Mouse (Mus musculus) gastrocnemius, adult 18-20 months (tissue): ENCODE measurements around the gene Vwa1. TPM values are rescaled to one million over a fixed set of nuclear protein-coding genes. Genes with fewer than 3 reads are reported as not detected.
"Not testable (repeated sequence)": the region's sequence is repeated elsewhere in the genome, so short reads cannot be mapped to it uniquely, and the experiment has no call there.

Experiments
- DNase-seq: peaks from one replicate; pipeline ENCODE4 v3.0.0; 2021; ENCODE audit warnings: low spot score
- microRNA-seq: library from miRNA; unstranded; fragments of <30 nt; microRNA quantifications from one replicate; pipeline ENCODE4 v1.2.0, GENCODE M21; 2021
- total RNA-seq, 2 experiments: library from RNA; stranded (reverse); gene quantifications; 2 replicates each; pipeline ENCODE4 v1.2.3; 2021

Vwa1 gene
- total RNA-seq, 2 experiments from 2014 or later, result 5.3 to 9.7 TPM

DNA sequence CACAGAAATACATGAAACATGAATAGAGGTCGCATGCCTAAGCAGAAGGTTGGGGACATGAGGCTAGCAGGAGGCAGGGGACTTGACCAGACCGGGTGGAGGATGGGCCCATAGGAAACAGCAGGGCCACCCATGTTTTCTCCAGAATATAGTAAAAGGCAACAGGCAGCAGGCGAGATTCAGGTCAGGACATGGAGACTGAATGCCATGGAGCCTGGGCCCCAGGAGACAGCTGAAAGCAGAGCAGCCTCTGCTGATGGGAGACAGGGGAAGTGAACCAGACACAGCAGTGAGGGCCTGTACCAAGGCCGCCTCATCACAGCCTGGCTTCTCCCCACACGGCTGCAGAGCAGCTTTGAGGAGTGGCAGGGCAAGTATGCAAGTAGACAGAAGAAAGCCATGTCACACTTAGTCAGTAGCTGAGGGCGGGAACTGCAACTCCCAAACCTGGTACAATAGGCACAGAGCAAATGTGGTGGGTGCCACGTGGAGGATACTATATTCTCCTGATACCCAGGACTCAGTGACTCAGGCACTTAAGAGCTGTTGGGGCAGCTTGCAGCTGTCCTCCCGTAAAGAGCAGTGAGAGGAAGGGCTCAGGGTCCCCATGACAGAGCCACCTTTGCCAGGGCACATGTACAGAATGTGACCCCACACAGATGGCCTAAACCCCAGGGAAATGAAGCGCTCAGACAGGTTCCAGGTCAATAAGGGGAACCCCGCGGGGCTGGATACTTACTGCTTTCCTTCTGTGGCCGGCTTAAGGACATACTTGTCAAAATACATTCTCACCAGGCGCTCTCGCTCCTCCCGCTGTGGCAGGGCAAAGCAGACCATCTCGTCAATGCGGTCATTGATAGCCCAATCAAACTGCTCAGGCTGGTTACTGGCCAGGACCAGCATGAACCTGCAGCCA, 27.7 kb downstream of the Vwa1 start:
- no peak for DNase-seq

GRCm38 (mm10) chr4:155746036-155746548, 28.4 kb downstream of the Vwa1 start:
- DNase-seq, result no peak

- DNase-seq, result no peak
Measured at GRCm38 (mm10) chr4:155745136-155745535, 29.4 kb downstream of the Vwa1 start.

- no peak for DNase-seq
Measured at GRCm38 (mm10) chr4:155744474-155744873, 30.0 kb downstream of the Vwa1 start.

DNA sequence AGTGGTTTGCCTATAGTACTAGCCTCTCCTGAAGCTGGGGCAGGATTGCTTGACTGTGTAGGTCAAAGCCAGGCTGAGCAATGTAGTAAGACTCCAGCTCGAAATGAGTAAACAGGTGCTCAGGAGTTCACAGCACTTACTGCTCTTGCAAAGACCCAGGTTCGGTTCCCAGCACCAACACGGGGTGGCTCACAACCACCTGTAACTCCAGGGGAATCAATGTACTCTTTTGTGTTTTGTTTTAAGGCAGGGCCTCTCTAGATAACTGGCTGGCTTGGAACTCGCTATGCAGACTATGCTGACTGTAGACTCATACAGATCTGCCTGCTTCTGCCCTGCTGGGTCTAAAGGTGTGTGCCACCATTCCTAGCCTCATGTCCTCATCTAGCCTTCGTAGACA, 31.8 kb downstream of the Vwa1 start:
- DNase-seq, result no peak

DNA sequence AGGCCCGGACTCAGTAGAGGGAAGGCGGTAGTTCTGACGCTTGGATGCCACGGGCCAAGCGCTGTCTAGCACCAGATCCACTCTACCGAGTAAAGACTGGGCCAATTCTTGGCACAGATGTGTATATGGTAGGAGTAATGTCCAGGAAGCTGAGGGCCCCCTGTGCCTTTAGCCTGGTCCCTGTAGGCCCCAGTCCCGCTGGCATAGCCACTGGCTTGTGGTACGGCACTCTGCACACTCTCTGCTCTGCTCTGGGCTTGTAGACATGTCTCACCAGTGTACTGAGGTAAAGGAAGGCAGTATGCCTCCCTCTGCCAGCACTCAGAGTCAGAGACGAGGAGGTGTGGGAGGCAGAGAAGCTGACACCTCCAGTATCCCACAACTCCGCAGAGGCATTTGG, 33.8 kb downstream of the Vwa1 start:
- DNase-seq, result not testable (repeated sequence)

DNA sequence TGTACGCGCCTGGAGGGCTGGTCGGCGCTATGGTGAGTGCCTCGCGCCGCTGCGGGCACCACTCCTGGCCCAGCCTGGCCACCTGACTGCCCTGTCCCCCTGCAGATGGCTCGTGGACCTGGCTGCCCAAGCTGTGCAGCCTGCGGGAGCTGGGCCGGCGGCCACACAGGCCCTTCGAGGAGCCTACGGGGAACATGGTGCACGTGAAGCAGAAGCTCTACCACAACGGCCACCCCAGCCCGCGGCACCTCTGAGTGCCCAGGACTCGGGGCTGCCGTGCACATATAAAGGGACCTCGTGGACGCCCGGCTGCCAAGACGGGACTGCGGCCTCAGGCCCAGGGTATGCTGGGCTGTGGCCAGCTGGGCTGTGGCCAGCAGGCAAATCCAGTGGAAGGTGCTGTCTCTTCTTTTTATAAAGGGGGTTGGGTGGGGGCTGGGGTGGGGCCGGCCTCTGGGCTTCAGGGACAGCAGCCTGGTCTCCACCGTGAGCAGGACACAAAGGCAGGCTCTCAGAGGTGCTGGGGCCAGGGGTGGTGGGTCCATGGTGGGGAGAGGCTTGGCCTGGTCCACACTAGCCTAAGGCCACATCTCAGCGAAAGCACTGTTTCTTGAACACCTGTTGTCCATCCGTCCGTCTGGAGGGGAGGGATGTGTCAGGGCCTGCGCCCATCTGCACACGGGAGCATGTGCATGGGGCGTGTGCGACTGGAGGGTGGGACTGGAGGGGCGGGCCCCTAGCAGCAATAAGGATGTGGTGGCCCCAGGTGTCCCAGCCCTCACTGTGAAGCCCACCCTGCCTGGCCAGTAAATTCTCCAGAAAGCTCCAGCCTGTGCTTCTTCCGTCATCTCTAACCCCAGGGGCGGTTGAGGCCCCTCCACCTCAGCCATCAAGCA, 34.5 kb downstream of the Vwa1 start:
- DNase-seq, result no peak

GRCm38 (mm10) chr4:155739152-155739551, 35.3 kb downstream of the Vwa1 start:
- no peak for DNase-seq

DNA sequence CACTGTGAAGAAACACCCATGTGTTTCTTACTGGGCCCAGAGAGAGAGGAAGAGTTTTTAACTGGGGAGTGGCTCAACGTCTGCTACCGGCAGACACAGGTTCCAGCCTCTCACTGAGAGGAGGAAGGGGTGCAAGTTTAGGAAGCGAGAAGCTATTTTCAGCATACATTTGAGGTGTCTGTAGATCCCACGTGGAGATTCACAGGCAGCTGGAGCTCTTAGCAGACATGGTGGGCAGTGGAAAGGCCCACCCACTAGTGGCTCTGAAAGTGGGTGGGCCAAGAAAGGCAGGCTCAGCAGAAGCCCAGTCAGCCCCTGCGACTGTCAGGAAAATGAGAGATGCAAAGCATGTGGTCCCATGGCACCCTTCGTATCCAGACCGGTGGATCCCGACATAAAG, 36.2 kb downstream of the Vwa1 start:
- no peak for DNase-seq

- DNase-seq, result no peak
Measured at GRCm38 (mm10) chr4:155736421-155736820, 38.1 kb downstream of the Vwa1 start.

DNA sequence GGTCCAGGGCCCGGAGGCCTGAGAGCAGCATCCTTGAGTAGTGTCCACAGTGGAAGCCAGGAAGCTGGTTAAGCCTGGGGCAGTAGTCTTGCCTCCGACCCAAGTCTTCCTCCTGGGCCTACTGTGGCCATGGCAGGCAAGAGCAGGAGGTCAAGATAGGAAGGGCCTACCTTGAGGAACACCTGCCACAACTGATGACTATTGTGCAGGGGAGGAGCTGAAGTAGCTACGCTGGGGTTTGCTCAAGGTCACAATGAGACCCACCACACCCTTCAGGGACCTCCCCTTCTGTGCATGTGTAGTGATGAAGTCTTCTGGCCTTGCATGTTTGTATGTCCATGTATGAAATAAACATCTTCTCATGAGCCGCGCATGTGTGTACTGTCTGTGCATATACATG, 38.7 kb downstream of the Vwa1 start:
- DNase-seq, result no peak

DNA sequence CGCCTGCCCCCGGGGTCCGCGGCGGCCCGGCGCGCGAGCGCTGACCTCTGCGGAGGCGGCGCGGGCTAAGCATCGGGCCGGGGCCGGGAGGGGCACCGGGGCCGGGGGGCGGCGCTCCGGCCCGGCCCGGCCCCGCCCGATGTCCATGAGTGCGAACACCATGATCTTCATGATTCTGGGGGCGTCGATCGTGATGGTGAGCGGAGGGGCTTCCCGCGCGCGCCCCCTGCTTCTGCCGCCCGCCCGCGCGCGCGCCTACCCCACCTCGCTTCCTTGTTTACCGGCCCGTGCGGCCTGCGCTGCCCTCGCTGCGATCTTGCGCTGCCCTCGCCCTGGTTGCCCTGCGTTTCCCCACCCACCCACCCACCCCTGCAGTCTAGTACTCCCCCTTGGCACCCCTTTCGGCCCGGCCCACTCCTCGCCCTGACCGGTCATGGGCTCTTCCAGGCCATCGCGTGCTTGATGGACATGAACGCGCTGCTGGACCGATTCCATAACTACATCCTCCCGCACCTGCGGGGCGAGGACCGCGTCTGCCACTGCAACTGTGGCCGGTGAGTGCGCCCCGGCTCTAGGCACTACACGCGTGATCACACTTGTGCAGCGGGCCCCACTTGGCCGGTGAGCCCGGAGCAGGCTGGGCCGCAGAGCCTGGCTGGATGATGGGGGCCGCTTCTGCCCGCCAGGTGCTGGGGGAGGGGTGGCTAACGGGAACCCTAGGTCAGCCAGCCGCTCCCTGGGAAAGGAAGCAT, 39.4 kb downstream of the Vwa1 start:
- DNase-seq, result peak; percentile 22

DNA sequence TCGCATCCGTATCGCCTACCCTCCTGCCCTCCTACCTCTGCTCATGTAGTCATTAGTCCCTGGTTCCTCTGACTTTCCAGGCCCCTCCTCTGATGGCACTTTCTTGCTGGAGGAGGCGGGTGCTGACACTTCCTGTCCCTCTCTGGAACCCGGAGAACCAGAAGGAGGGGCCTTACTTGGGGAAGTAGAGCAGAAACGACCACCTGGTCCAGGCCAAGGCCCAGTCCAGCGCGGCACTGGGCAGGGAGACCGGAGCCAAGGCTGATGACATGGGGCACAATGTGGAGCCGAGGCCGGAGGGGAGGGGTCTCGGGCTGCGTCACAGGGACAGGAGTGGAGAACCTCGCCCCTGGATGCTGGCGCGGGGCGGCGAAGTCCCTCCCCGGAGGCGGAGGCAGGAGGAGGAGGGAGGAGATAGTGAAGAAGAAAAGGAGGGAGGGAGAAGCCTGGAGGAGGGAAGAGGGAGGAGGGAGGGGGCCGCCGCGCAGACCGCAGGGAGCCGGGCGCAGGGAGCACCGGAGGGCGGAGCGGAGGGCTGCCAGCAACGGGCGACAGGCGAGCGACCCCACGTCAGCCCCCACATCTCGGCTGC, 40.1 kb downstream of the Vwa1 start, which contains the start of gene Tmem240:
TSS of gene Tmem240 (plus strand) at position 451 of the 592 bp plus-strand sequence.
- DNase-seq, result peak; percentile 88

DNA sequence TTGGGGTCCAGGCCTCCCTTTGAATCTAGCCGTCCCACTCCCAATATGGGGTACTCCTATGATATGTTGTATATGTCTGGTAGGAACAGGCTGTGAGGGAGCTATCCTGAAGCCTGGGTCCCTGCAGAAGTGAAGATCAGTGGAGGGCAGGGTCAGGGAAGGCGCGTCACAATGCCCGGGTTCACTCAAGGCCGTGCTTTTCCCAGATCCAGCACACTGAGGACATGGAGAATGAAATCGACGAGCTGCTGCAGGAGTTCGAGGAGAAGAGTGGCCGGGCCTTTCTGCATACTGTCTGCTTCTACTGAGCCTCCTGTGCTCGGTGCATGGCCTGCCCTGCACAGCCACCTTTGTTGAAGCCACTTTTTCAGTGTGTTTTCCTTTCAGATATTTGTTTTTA, 41.2 kb downstream of the Vwa1 start:
- no peak for DNase-seq

DNA sequence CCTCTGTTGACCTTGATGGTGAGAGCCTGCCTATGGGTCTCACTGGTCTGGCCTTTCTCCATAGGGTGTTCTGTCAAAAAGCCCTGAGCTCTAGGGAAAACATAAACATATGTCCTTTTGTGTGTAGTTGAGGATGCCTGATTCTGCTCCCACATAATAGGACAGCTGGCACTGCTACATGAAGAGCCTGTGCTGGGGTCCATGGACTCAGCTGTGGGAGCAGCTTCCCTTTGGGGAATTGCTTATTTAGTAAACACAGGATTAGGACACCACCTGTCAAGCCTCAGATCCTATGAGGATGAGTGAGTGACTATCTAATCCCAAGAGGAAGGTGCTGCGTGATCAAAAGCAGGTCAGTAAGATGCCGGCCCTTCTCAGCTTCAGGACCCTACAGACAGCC, 46.5 kb downstream of the Vwa1 start:
- DNase-seq, result no peak

- peak; percentile 31 for DNase-seq
Measured at GRCm38 (mm10) chr4:155721668-155722083, 52.8 kb downstream of the Vwa1 start.

Small RNAs within 50 kb of the gene (microRNA-seq; reads per million reads assigned to microRNA genes)
- gene Gm27743, result not detected

Other genes with a start within 250 kb of the Vwa1 start
- 10 to 100 TPM; 16.7 to 22.6 TPM for gene Nadk, start 212.3 kb downstream of the Vwa1 start, total RNA-seq
- gene Slc35e2, start 173.3 kb downstream of the Vwa1 start, total RNA-seq, result 1 to 10 TPM; 3.8 to 4.4 TPM
- 10 to 100 TPM; 29.4 to 30.4 TPM for gene Cdk11b, start 149.8 kb downstream of the Vwa1 start, total RNA-seq
- not detected for gene Gm10563, start 129.3 kb downstream of the Vwa1 start, total RNA-seq
- 1 to 10 TPM in 1 of 2 experiments, under 1 TPM in 1; 0.53 to 1.8 TPM for gene Mmp23, start 121.3 kb downstream of the Vwa1 start, total RNA-seq
- 10 to 100 TPM; 16.1 to 16.8 TPM for gene Mib2, start 105.5 kb downstream of the Vwa1 start, total RNA-seq
- 1 to 10 TPM in 1 of 2 experiments, under 1 TPM in 1; 0.89 to 1.4 TPM for gene Fndc10, start 80.4 kb downstream of the Vwa1 start, total RNA-seq
- 10 to 100 TPM; 40.7 to 45.6 TPM for gene Ssu72, start 69.9 kb downstream of the Vwa1 start, total RNA-seq
- gene Tmem240, start 39.9 kb downstream of the Vwa1 start, total RNA-seq, result under 1 TPM; 0.07 to 0.25 TPM
- 10 to 100 TPM; 25.0 to 28.1 TPM for gene Atad3a, start 13.6 kb downstream of the Vwa1 start, total RNA-seq
- under 1 TPM; 0.39 to 0.47 TPM for gene Tmem88b, start 11.2 kb upstream of the Vwa1 start, total RNA-seq
- not detected for gene Ankrd65, start 15.7 kb upstream of the Vwa1 start, total RNA-seq
- gene Mrpl20, start 28.2 kb upstream of the Vwa1 start, total RNA-seq, result 10 to 100 TPM; 50.3 to 54.0 TPM
- 10 to 100 TPM; 15.4 to 18.3 TPM for gene Ccnl2, start 37.8 kb upstream of the Vwa1 start, total RNA-seq
- gene Aurkaip1, start 56.6 kb upstream of the Vwa1 start, total RNA-seq, result 10 to 100 TPM; 79.5 to 82.6 TPM
- gene Mxra8, start 65.0 kb upstream of the Vwa1 start, total RNA-seq, result 10 to 100 TPM; 25.0 to 29.7 TPM
- gene Dvl1, start 72.7 kb upstream of the Vwa1 start, total RNA-seq, result 100 to 1,000 TPM; 104 to 106 TPM
- under 1 TPM; 0.09 to 0.12 TPM for gene Tas1r3, start 88.7 kb upstream of the Vwa1 start, total RNA-seq
- gene Cptp, start 94.7 kb upstream of the Vwa1 start, total RNA-seq, result 10 to 100 TPM; 13.0 to 16.2 TPM
- gene Ints11, start 94.8 kb upstream of the Vwa1 start, total RNA-seq, result 10 to 100 TPM; 13.9 to 14.0 TPM
- 10 to 100 TPM; 11.2 to 13.2 TPM for gene Pusl1, start 117.1 kb upstream of the Vwa1 start, total RNA-seq
- gene Acap3, start 117.1 kb upstream of the Vwa1 start, total RNA-seq, result 1 to 10 TPM; 6.6 to 7.3 TPM
- gene Ube2j2, start 169.1 kb upstream of the Vwa1 start, total RNA-seq, result 10 to 100 TPM; 62.3 to 66.4 TPM
- gene C1qtnf12, start 187.6 kb upstream of the Vwa1 start, total RNA-seq, result 10 to 100 TPM; 16.9 to 19.7 TPM
- gene B3galt6, start 218.0 kb upstream of the Vwa1 start, total RNA-seq, result 1 to 10 TPM; 1.3 TPM
- 10 to 100 TPM; 77.2 to 85.0 TPM for gene Sdf4, start 218.2 kb upstream of the Vwa1 start, total RNA-seq
- 1 to 10 TPM; 1.2 to 1.3 TPM for gene Tnfrsf4, start 239.1 kb upstream of the Vwa1 start, total RNA-seq